Mouse (Mus musculus) layer of hippocampus, adult 11-12 months (tissue): Measurements from ENCODE around the gene Zfp955b.
"Not testable (repeated sequence)": the region's sequence is repeated elsewhere in the genome, so short reads cannot be mapped to it uniquely, and the experiment has no call there.

Experiments
- DNase-seq: peaks from one replicate; pipeline ENCODE4 v3.0.0; 2022; ENCODE audit warnings: low spot score

The Zfp955b gene

GRCm38 (mm10) chr17:33289039-33289875 lies at the start of gene Zfp955b:
Gene Zfp955b (plus strand): TSS chr17:33289544.
- DNase-seq: not testable (repeated sequence)

GRCm38 (mm10) chr17:33254530-33255318 lies 34.6 kb upstream of the Zfp955b start, which contains the start of gene Zfp955a:
Gene Zfp955a (minus strand): TSS chr17:33255145.
- DNase-seq: not testable (repeated sequence)

- DNase-seq: not testable (repeated sequence)
Measured at GRCm38 (mm10) chr17:33255319-33255657, 34.1 kb upstream of the Zfp955b start.

GRCm38 (mm10) chr17:33264376-33264775 lies 25.0 kb upstream of the Zfp955b start, which contains the start of gene Olfr63:
Gene Olfr63 (plus strand): TSS chr17:33264676.
- no peak for DNase-seq

DNA sequence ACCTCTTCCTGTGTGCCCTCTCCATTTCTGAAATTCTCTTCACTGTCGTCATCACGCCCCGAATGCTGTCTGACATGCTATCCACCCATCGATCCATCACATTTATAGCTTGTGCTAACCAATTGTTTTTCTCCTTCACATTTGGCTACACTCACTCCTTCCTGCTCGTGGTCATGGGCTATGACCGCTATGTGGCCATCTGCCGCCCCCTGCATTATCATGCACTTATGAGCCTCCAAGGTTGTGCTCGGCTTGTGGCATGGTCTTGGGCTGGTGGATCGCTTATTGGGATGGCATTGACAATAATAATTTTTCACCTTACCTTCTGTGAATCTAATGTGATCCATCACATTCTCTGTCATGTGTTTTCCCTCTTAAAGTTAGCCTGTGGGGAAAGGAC lies 20.4 kb upstream of the Zfp955b start:
- no peak for DNase-seq

DNA sequence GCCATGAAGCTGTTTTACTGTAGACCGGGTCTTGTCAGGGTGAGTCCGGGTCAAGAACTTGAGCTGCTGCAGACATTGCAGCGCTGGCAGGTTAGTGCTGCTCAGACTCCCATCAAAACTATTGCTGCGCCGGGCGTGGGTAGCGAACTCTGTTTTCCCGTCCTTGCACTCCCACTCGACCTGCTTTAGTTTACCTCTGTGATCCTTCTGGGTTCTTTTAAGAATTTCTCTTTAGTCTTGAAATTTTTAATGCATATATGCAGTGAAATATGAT lies 469 bp downstream of the Zfp955b start:
- not testable (repeated sequence) for DNase-seq

DNA sequence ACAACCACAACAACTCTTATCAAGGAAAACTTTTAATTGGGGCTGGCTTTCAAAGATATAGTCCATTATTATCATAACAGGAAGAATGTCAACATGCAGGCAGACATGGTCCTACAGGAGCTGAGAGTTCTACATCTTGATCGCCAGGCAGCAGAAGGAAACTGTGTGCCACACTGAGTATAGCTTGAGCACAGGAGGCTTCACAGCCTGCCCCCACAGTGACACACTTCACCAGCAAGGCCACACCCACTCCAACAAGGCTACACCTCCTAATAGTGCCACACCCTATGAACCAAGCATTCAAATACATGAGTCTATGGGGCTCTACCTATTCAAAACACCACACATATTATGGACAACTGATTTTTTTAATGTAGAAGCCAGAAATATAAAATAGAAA lies 63.6 kb downstream of the Zfp955b start:
- DNase-seq: no peak
